Mouse (Mus musculus): Measurements from ENCODE around the gene Stk32c. TPM values are rescaled to one million over a fixed set of nuclear protein-coding genes. Genes with fewer than 3 reads are reported as not detected.

Gene Stk32c
- total and polyA plus RNA-seq, 3 experiments = 0.21 TPM; not detected in 2

- H3K9me3 ChIP-seq (replicated peaks; ENCODE audit: insufficient read depth, low read length) = no peaks in the 10 kb centered on the region
- no peak for DNase-seq (ENCODE audit: low read depth, low spot score)
- no peak overlapping the region for H3K4me3 ChIP-seq (ENCODE audit: control insufficient read depth in 1 of 2, insufficient read depth in 1 of 2, low read depth in 2 of 2, low read length in 2 of 2)
- no peak overlapping the region for H3K27ac ChIP-seq (ENCODE audit: control insufficient read depth, low read depth, low read length)
- peaks cover 0 to 4% of the 10 kb centered on the region in 2 experiments; a peak in 1 of 4 replicates for H3K36me3 ChIP-seq (ENCODE audit: control insufficient read depth in 1 of 2, insufficient read depth in 2 of 2, low read length in 2 of 2)
- peaks cover 0 to 8% of the 10 kb centered on the region in 2 experiments; a peak in 3 of 4 replicates for H3K4me1 ChIP-seq (ENCODE audit: control insufficient read depth in 1 of 2, insufficient read depth in 2 of 2, low read length in 2 of 2)
- no peaks in the 10 kb centered on the region; the same call in 1 of the 2 replicates for H3K79me2 ChIP-seq (ENCODE audit: control insufficient read depth, insufficient read depth, low read length, poor library complexity)
- H3K27me3 ChIP-seq (ENCODE audit: control insufficient read depth in 1 of 2, insufficient read depth in 2 of 2, low read length in 2 of 2) = no peaks in the 10 kb centered on the region; a peak in 1 of 4 replicates
- no peak for TF ChIP-seq E2F4 (IDR thresholded peaks at IDR 0.05; ENCODE audit: borderline replicate concordance, low read depth, low read length)
- TF ChIP-seq EP300 (IDR thresholded peaks at IDR 0.05; ENCODE audit: low read depth in 1 of 2, low read length in 2 of 2) = no peak
- TF ChIP-seq MAFK (IDR thresholded peaks at IDR 0.05; ENCODE audit: borderline replicate concordance, low read depth, low read length) = no peak
- no peak for TF ChIP-seq POLR2AphosphoS2 (IDR thresholded peaks at IDR 0.05; ENCODE audit: low read length)
- no peak for TF ChIP-seq TCF12 (IDR thresholded peaks at IDR 0.05; ENCODE audit: low read depth, low read length)
- TF ChIP-seq ZC3H11A (IDR thresholded peaks at IDR 0.05; ENCODE audit: low read depth, low read length) = no peak
- no peak for TF ChIP-seq ZMIZ1 (IDR thresholded peaks at IDR 0.05; ENCODE audit: low read depth, low read length)
- TF ChIP-seq UBTF (IDR thresholded peaks at IDR 0.05; ENCODE audit: borderline replicate concordance, insufficient read depth, low read depth, low read length) = no peak
- TF ChIP-seq MYC (IDR thresholded peaks at IDR 0.05; ENCODE audit: low read depth, low read length) = no peak
- TF ChIP-seq GATA1 (IDR thresholded peaks at IDR 0.05; ENCODE audit: low read depth, low read length) = no peak
- TF ChIP-seq POLR2AphosphoS5 (IDR thresholded peaks at IDR 0.05; ENCODE audit: borderline replicate concordance, low read depth, low read length) = no peak
- TF ChIP-seq MAX (IDR thresholded peaks at IDR 0.05; ENCODE audit: low read length) = no peak
- no peak overlapping the region for H3K9ac ChIP-seq (ENCODE audit: control insufficient read depth, low read depth, low read length, poor library complexity, severe bottlenecking)
These were observed 1.7 kb upstream of the Stk32c start for GRCm38 (mm10) chr7:139214596-139215340.

GRCm38 (mm10) chr7:139214160-139214559 lies 1.1 kb upstream of the Stk32c start:
- H3K4me3 ChIP-seq (ENCODE audit: control insufficient read depth in 1 of 2, insufficient read depth in 1 of 2, low read depth in 2 of 2, low read length in 2 of 2) = no peak overlapping the region
- H3K79me2 ChIP-seq (ENCODE audit: control insufficient read depth, insufficient read depth, low read length, poor library complexity) = no peaks in the 10 kb centered on the region; the same call in 1 of the 2 replicates
- no peak overlapping the region for H3K27ac ChIP-seq (ENCODE audit: control insufficient read depth, low read depth, low read length)
- TF ChIP-seq TAL1 (IDR thresholded peaks at IDR 0.05; ENCODE audit: low read length) (no peak), MAX (IDR thresholded peaks at IDR 0.05; ENCODE audit: low read length) (no peak), JUND (IDR thresholded peaks at IDR 0.05; ENCODE audit: low read depth, low read length) (no peak), USF1 (IDR thresholded peaks at IDR 0.05; ENCODE audit: low read depth, low read length) (no peak), MXI1 (IDR thresholded peaks at IDR 0.05; ENCODE audit: low read depth, low read length) (no peak), HCFC1 (IDR thresholded peaks at IDR 0.05; ENCODE audit: low read depth, low read length) (no peak), MAZ (IDR thresholded peaks at IDR 0.05; ENCODE audit: low read depth, low read length) (no peak), RCOR1 (IDR thresholded peaks at IDR 0.05; ENCODE audit: low read depth, low read length) (no peak), E2F4 (IDR thresholded peaks at IDR 0.05; ENCODE audit: borderline replicate concordance, low read depth, low read length) (no peak), ZKSCAN1 (IDR thresholded peaks at IDR 0.05; ENCODE audit: low read depth, low read length) (no peak), GATA1 (IDR thresholded peaks at IDR 0.05; ENCODE audit: low read depth, low read length) (no peak), CHD2 (IDR thresholded peaks at IDR 0.05; ENCODE audit: low read length) (no peak), ZMIZ1 (IDR thresholded peaks at IDR 0.05; ENCODE audit: low read depth, low read length) (no peak), POLR2A (IDR thresholded peaks at IDR 0.05; ENCODE audit: control insufficient read depth in 1 of 2, insufficient read depth in 1 of 2, low read depth in 1 of 2, low read length in 2 of 2, poor library complexity in 1 of 2) (no peak), GABPA (IDR thresholded peaks at IDR 0.05; ENCODE audit: low read depth, low read length) (no peak), TBP (IDR thresholded peaks at IDR 0.05; ENCODE audit: low read depth, low read length) (no peak), KAT2A (conservative IDR thresholded peaks at IDR 0.05; ENCODE audit: low read depth, low read length) (no peak)
- DNase-seq (ENCODE audit: low read depth, low spot score) = no peak
- no peak overlapping the region for H3K9ac ChIP-seq (ENCODE audit: control insufficient read depth, low read depth, low read length, poor library complexity, severe bottlenecking)
- H3K4me1 ChIP-seq (ENCODE audit: control insufficient read depth in 1 of 2, insufficient read depth in 2 of 2, low read length in 2 of 2) = peaks cover 0 to 8% of the 10 kb centered on the region in 2 experiments; a peak in 3 of 4 replicates
- H3K9me3 ChIP-seq (replicated peaks; ENCODE audit: insufficient read depth, low read length) = no peaks in the 10 kb centered on the region
- peaks cover 0 to 4% of the 10 kb centered on the region in 2 experiments; a peak in 1 of 4 replicates for H3K36me3 ChIP-seq (ENCODE audit: control insufficient read depth in 1 of 2, insufficient read depth in 2 of 2, low read length in 2 of 2)
- H3K27me3 ChIP-seq (ENCODE audit: control insufficient read depth in 1 of 2, insufficient read depth in 2 of 2, low read length in 2 of 2) = no peaks in the 10 kb centered on the region; a peak in 1 of 4 replicates

All from MEL (cell line).